Mouse (Mus musculus): ENCODE measurements around the gene Lrrc4. TPM values are rescaled to one million over a fixed set of nuclear protein-coding genes. Genes with fewer than 3 reads are reported as not detected.

Gene Lrrc4
- polyA plus RNA-seq, 1 experiment, result 51.6 TPM

- no peak for DNase-seq
- TF ChIP-seq POLR2A (IDR thresholded peaks at IDR 0.05; ENCODE audit: borderline replicate concordance, insufficient read depth, low read length) (no peak), CTCF (IDR thresholded peaks at IDR 0.05; ENCODE audit: borderline replicate concordance, insufficient read depth, low read depth, low read length) (no peak)
- H3K27ac ChIP-seq (ENCODE audit: insufficient read depth, low read length), result no peak overlapping the region
- no peaks in the 10 kb centered on the region for H3K27me3 ChIP-seq (ENCODE audit: control insufficient read depth, insufficient read depth, low read length)
- WGBS, result 85% methylated on average over 2 of the region's 2 CpGs
- peaks cover 17% of the 10 kb centered on the region; the same call in 1 of the 2 replicates for H3K4me1 ChIP-seq (ENCODE audit: control insufficient read depth, insufficient read depth, low read length)
- H3K4me3 ChIP-seq (replicated peaks; ENCODE audit: insufficient read depth, low read depth, low read length), result no peak overlapping the region
Observed at GRCm38 (mm10) chr6:28860922-28861321, 29.4 kb upstream of the Lrrc4 start.

- H3K27ac ChIP-seq (ENCODE audit: insufficient read depth, low read length), result no peak overlapping the region
- 63% methylated on average over 2 of the region's 2 CpGs for WGBS
- H3K4me3 ChIP-seq (replicated peaks; ENCODE audit: insufficient read depth, low read depth, low read length), result no peak overlapping the region
- no peaks in the 10 kb centered on the region for H3K27me3 ChIP-seq (ENCODE audit: control insufficient read depth, insufficient read depth, low read length)
- no peak for TF ChIP-seq CTCF (IDR thresholded peaks at IDR 0.05; ENCODE audit: borderline replicate concordance, insufficient read depth, low read depth, low read length)
- TF ChIP-seq POLR2A (IDR thresholded peaks at IDR 0.05; ENCODE audit: borderline replicate concordance, insufficient read depth, low read length), result no peak
- peaks cover 16% of the 10 kb centered on the region; the same call in 1 of the 2 replicates for H3K4me1 ChIP-seq (ENCODE audit: control insufficient read depth, insufficient read depth, low read length)
- DNase-seq, result peak in 1 of 2 experiments; percentile 28
Observed at GRCm38 (mm10) chr6:28860450-28860849, 28.9 kb upstream of the Lrrc4 start.

- no peak for DNase-seq
- Histone ChIP-seq H3K27ac (ENCODE audit: insufficient read depth, low read length) (no peak overlapping the region), H3K4me1 (ENCODE audit: control insufficient read depth, insufficient read depth, low read length) (peaks cover 7% of the 10 kb centered on the region; the same call in 1 of the 2 replicates), H3K4me3 (replicated peaks; ENCODE audit: insufficient read depth, low read depth, low read length) (no peak overlapping the region), H3K27me3 (ENCODE audit: control insufficient read depth, insufficient read depth, low read length) (no peaks in the 10 kb centered on the region)
- no peak for TF ChIP-seq CTCF (IDR thresholded peaks at IDR 0.05; ENCODE audit: borderline replicate concordance, insufficient read depth, low read depth, low read length)
- TF ChIP-seq POLR2A (IDR thresholded peaks at IDR 0.05; ENCODE audit: borderline replicate concordance, insufficient read depth, low read length), result no peak
- WGBS, result 76% methylated on average over 2 of the region's 2 CpGs
Observed at GRCm38 (mm10) chr6:28859094-28859493, 27.5 kb upstream of the Lrrc4 start.

- TF ChIP-seq CTCF (IDR thresholded peaks at IDR 0.05; ENCODE audit: borderline replicate concordance, insufficient read depth, low read depth, low read length) (no peak), POLR2A (IDR thresholded peaks at IDR 0.05; ENCODE audit: borderline replicate concordance, insufficient read depth, low read length) (no peak)
- Histone ChIP-seq H3K4me3 (replicated peaks; ENCODE audit: insufficient read depth, low read depth, low read length) (no peak overlapping the region), H3K4me1 (ENCODE audit: control insufficient read depth, insufficient read depth, low read length) (peaks cover 11% of the 10 kb centered on the region), H3K27me3 (ENCODE audit: control insufficient read depth, insufficient read depth, low read length) (no peaks in the 10 kb centered on the region), H3K27ac (ENCODE audit: insufficient read depth, low read length) (no peak overlapping the region)
- DNase-seq, result no peak
- WGBS, result 88% methylated on average over 2 of the region's 2 CpGs
Observed at GRCm38 (mm10) chr6:28857198-28858180, 25.9 kb upstream of the Lrrc4 start.

GRCm38 (mm10) chr6:28856789-28857188 is 25.2 kb upstream of the Lrrc4 start:
- TF ChIP-seq POLR2A (IDR thresholded peaks at IDR 0.05; ENCODE audit: borderline replicate concordance, insufficient read depth, low read length) (no peak), CTCF (IDR thresholded peaks at IDR 0.05; ENCODE audit: borderline replicate concordance, insufficient read depth, low read depth, low read length) (no peak)
- H3K27me3 ChIP-seq (ENCODE audit: control insufficient read depth, insufficient read depth, low read length), result no peaks in the 10 kb centered on the region
- no peak for DNase-seq
- 96% methylated on average over 4 of the region's 4 CpGs for WGBS
- no peak overlapping the region for H3K4me3 ChIP-seq (replicated peaks; ENCODE audit: insufficient read depth, low read depth, low read length)
- H3K4me1 ChIP-seq (ENCODE audit: control insufficient read depth, insufficient read depth, low read length), result peaks cover 7% of the 10 kb centered on the region; the same call in 1 of the 2 replicates
- no peak overlapping the region for H3K27ac ChIP-seq (ENCODE audit: insufficient read depth, low read length)

- H3K4me1 ChIP-seq (ENCODE audit: control insufficient read depth, insufficient read depth, low read length), result peaks cover 7% of the 10 kb centered on the region; the same call in 1 of the 2 replicates
- no peaks in the 10 kb centered on the region for H3K27me3 ChIP-seq (ENCODE audit: control insufficient read depth, insufficient read depth, low read length)
- TF ChIP-seq POLR2A (IDR thresholded peaks at IDR 0.05; ENCODE audit: borderline replicate concordance, insufficient read depth, low read length) (no peak), CTCF (IDR thresholded peaks at IDR 0.05; ENCODE audit: borderline replicate concordance, insufficient read depth, low read depth, low read length) (no peak)
- WGBS, result 8% methylated on average over 3 of the region's 3 CpGs
- no peak overlapping the region for H3K4me3 ChIP-seq (replicated peaks; ENCODE audit: insufficient read depth, low read depth, low read length)
- no peak overlapping the region for H3K27ac ChIP-seq (ENCODE audit: insufficient read depth, low read length)
- DNase-seq, result peak; percentile 50 to 66
Observed at GRCm38 (mm10) chr6:28855442-28855841, 23.9 kb upstream of the Lrrc4 start.

- Histone ChIP-seq H3K27me3 (ENCODE audit: control insufficient read depth, insufficient read depth, low read length) (no peaks in the 10 kb centered on the region), H3K4me1 (ENCODE audit: control insufficient read depth, insufficient read depth, low read length) (peaks cover 11% of the 10 kb centered on the region), H3K4me3 (replicated peaks; ENCODE audit: insufficient read depth, low read depth, low read length) (no peak overlapping the region), H3K27ac (ENCODE audit: insufficient read depth, low read length) (no peak overlapping the region)
- DNase-seq, result no peak
- no peak for TF ChIP-seq CTCF (IDR thresholded peaks at IDR 0.05; ENCODE audit: borderline replicate concordance, insufficient read depth, low read depth, low read length)
- no peak for TF ChIP-seq POLR2A (IDR thresholded peaks at IDR 0.05; ENCODE audit: borderline replicate concordance, insufficient read depth, low read length)
- 91% methylated on average over 8 of the region's 8 CpGs for WGBS
Observed at GRCm38 (mm10) chr6:28854598-28854997, 23.1 kb upstream of the Lrrc4 start.

- 78% methylated on average over 2 of the region's 2 CpGs for WGBS
- H3K4me3 ChIP-seq (replicated peaks; ENCODE audit: insufficient read depth, low read depth, low read length), result no peak overlapping the region
- no peaks in the 10 kb centered on the region for H3K27me3 ChIP-seq (ENCODE audit: control insufficient read depth, insufficient read depth, low read length)
- H3K4me1 ChIP-seq (ENCODE audit: control insufficient read depth, insufficient read depth, low read length), result peaks cover 19% of the 10 kb centered on the region
- TF ChIP-seq CTCF (IDR thresholded peaks at IDR 0.05; ENCODE audit: borderline replicate concordance, insufficient read depth, low read depth, low read length), result no peak
- TF ChIP-seq POLR2A (IDR thresholded peaks at IDR 0.05; ENCODE audit: borderline replicate concordance, insufficient read depth, low read length), result no peak
- DNase-seq, result no peak
- no peak overlapping the region for H3K27ac ChIP-seq (ENCODE audit: insufficient read depth, low read length)
Observed at GRCm38 (mm10) chr6:28853654-28854053, 22.1 kb upstream of the Lrrc4 start.

Measured in cerebellum, adult 2 months (tissue).